Mouse (Mus musculus) forebrain, embryonic 10.5 days (tissue): ENCODE measurements around the gene Vps53. TPM values are rescaled to one million over a fixed set of nuclear protein-coding genes. Genes with fewer than 3 reads are reported as not detected.
A peak's percentile ranks its signal among the peaks of the same experiment; 100 is the strongest.
"Not testable (repeated sequence)": the region's sequence is repeated elsewhere in the genome, so short reads cannot be mapped to it uniquely, and the experiment has no call there.

Source experiments
- DNase-seq: peaks from one replicate; pipeline ENCODE4 v3.0.0-alpha.2; 2017; ENCODE audit warnings: low spot score; ENCODE audit errors: extremely low spot score
- H3K27ac ChIP-seq: fragments of 300-500 bp; sonication (generic); 2 replicates; pipeline ENCODE4 v1.5.1; 2016; ENCODE audit warnings: mild to moderate bottlenecking
- H3K27me3 ChIP-seq: fragments of 300-500 bp; sonication (generic); 2 replicates; pipeline ENCODE4 v1.6.1; 2016; ENCODE audit warnings: mild to moderate bottlenecking; ENCODE audit not compliant: poor library complexity, severe bottlenecking
- H3K36me3 ChIP-seq: fragments of 300-500 bp; sonication (generic); replicated peaks from 2 replicates; pipeline ENCODE4 v1.6.1; 2016; ENCODE audit warnings: mild to moderate bottlenecking, moderate library complexity
- H3K4me1 ChIP-seq: fragments of 300-500 bp; sonication (generic); 2 replicates; pipeline ENCODE4 v1.6.1; 2016
- H3K4me3 ChIP-seq: fragments of 300-500 bp; sonication (generic); 2 replicates; pipeline ENCODE4 v1.5.1; 2016; ENCODE audit warnings: mild to moderate bottlenecking, moderate library complexity
- H3K9me3 ChIP-seq: fragments of 300-500 bp; sonication (generic); 2 replicates; pipeline ENCODE4 v1.6.1; 2016; ENCODE audit warnings: mild to moderate bottlenecking, moderate library complexity
- WGBS: fragments of 180-500 bp; shearing (Covaris S2); methylation state at CpG from one replicate; pipeline ENCODE4 v1.1.7; 2016; 5-methylcytosine and 5-hydroxymethylcytosine counted together
- polyA plus RNA-seq: library from polyadenylated mRNA; unstranded; fragments of >200 nt; fragmentation: Nextera tagmentation; extraction: Ambion mirVana; gene quantifications from 2 replicates; pipeline ENCODE4 v1.2.1, GENCODE M21; 2016

Gene Vps53
- polyA plus RNA-seq: 37.0 and 38.6 TPM in 2 replicates

DNA sequence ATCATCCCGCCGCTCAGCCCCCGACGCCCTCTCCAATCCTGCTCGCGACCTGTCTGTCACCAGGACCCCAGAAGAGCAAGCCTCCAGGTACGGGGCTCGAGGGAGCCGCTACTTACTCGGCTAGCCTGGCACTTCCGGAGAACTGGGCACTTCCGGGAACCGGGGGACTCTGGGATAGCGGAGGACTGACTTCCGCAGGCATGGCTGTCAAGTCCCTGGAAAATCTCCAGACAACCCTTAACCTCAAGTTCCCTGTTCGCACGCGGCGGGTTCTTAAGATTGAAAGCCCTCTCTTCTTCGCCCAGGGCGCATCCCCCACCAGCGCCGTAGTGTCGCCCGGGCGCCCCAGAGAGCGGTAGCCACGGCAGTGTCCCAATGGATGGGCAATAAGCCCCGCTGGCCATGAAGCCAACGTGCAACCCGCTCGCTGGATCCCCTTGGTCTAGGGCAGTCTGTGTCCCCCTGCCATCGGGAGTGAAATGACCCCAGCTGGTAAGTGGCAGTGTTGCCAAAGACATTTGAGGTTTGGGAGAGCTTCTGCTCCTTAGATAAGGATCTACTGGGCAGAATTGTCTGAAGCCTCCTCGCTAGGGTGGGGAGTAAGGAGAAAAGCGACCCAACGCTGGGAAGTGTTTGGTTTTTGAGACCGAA lies at the start of gene Vps53, which contains the start of gene Fam57a:
Gene Vps53 (minus strand): TSS at position 153 of the 651 bp plus-strand sequence.
Gene Fam57a (plus strand): TSS at position 177 of the 651 bp plus-strand sequence.
- Histone ChIP-seq H3K27ac (peak within 1 kb of the TSS; percentile 82), H3K27me3 (no peaks in the 10 kb centered on the region), H3K4me1 (peaks cover 15% of the 10 kb centered on the region), H3K36me3 (peaks cover 4% of the 10 kb centered on the region; the same call in 1 of the 2 replicates), H3K4me3 (peak within 1 kb of the TSS; percentile 85), H3K9me3 (no peaks in the 10 kb centered on the region)
- peak; percentile 85 for DNase-seq
- under 1% methylated on average over 37 of the region's 37 CpGs for WGBS

DNA sequence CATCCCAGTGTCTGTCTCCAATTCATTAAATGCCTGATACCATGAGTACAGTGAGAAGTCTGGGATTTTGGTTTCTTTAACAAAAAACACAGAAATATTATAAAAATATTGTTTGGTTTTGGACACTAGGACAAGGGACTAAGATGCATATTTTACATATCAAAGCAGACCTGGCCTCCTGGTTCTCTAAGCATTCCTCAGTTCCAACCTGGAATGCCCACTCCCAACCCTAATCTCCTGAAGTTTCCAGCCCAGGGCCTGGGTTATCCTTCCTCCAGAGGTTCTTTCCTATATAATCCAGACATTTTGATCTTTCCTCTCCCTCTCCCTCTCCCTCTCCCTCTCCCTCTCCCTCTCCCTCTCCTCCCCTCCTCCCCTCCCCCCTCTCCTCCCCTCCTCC lies 45.6 kb upstream of the Vps53 start:
- DNase-seq: no peak
- no peak overlapping the region for H3K4me3 ChIP-seq
- no peak overlapping the region for H3K27ac ChIP-seq
- H3K27me3 ChIP-seq: no peaks in the 10 kb centered on the region
- H3K36me3 ChIP-seq: peaks cover 77% of the 10 kb centered on the region
- no peaks in the 10 kb centered on the region for H3K4me1 ChIP-seq
- H3K9me3 ChIP-seq: no peaks in the 10 kb centered on the region

DNA sequence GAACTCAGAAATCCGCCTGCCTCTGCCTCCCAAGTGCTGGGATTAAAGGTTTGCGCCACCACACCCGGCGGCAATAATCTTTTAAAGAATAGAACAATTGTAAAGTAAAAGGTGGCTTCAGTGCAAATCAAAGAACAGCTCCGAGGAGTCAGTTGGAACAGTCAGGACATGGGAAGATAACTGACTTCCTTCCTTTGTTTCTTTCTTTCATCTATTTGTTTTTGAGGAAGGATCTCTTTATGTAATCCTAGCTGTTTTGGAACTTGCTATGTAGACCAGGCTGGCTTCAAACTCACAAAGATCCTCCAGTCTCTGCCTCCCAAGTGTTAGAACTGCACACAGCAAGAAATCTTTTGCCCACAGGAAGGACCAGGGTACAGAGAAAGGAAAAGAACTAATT lies 45.2 kb upstream of the Vps53 start:
- Histone ChIP-seq H3K27me3 (no peaks in the 10 kb centered on the region), H3K9me3 (no peaks in the 10 kb centered on the region), H3K27ac (no peak overlapping the region), H3K36me3 (peaks cover 79% of the 10 kb centered on the region), H3K4me1 (no peaks in the 10 kb centered on the region), H3K4me3 (no peak overlapping the region)
- 90% methylated on average over 5 of the region's 5 CpGs for WGBS
- DNase-seq: no peak

DNA sequence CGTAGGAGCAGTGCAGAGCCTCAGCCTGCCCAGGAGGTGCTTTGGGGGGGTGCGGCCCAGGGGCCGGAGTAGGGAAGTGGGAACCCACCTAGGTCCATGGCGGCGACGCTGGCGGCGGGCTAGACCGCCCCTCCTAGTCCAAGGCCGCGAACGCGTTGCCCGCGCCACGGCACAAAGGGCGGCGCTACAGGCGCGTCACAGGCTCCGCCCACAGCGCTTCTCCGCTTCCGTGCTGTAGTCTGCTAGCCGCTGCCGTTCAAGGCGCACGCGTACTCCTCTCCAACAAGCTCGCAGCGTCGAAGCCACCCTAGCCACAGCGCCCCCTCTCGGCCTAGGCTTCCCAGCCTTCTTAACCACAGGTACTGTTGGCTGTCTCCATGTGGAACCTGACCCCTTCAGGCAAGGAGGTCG lies 37.9 kb upstream of the Vps53 start, which contains the start of the genes Dbil5 and Gemin4:
Gene Dbil5 (plus strand): TSS at position 219 of the 411 bp plus-strand sequence.
Gene Gemin4 (minus strand): TSS at position 275 of the 411 bp plus-strand sequence.
- Histone ChIP-seq H3K36me3 (peaks cover 71% of the 10 kb centered on the region), H3K4me3 (peak within 1 kb of the TSS; percentile 91), H3K27me3 (no peaks in the 10 kb centered on the region), H3K27ac (peak within 1 kb of the TSS; percentile 99), H3K4me1 (peaks cover 32% of the 10 kb centered on the region), H3K9me3 (no peaks in the 10 kb centered on the region)
- WGBS: under 1% methylated on average over 35 of the region's 35 CpGs
- peak; percentile 97 for DNase-seq

GRCm38 (mm10) chr11:76216681-76217389 lies 37.4 kb upstream of the Vps53 start:
- Histone ChIP-seq H3K4me1 (peaks cover 32% of the 10 kb centered on the region), H3K27ac (peak overlapping the region; percentile 99), H3K9me3 (no peaks in the 10 kb centered on the region), H3K4me3 (peak overlapping the region; percentile 91), H3K27me3 (no peaks in the 10 kb centered on the region), H3K36me3 (peaks cover 71% of the 10 kb centered on the region)
- WGBS: 6% methylated on average over 33 of the region's 33 CpGs
- DNase-seq: peak; percentile 52

DNA sequence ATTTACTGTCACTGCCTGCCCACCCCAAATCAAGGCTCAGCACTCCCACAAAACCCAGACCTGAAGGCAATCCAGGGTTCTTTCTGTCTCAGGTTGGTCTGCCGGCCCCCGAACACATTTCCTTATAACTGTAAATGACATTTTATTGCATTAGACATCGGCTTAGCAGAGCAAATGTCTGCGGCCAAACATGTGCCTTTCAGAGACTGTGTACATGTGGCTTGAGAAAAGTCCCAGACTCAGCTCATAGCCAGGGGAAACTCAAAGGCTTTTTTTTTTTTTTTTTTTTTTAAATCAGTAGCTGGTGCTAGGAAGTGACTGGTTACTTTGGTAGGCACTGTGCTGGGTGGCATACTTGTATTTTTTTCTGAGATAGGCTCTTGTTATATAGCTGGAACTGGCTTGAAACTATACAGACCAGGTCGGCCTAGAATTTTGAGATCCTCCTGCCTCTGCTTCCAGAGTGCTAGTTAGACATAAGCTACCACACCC lies 36.6 kb upstream of the Vps53 start:
- no peak for DNase-seq
- Histone ChIP-seq H3K36me3 (peaks cover 71% of the 10 kb centered on the region), H3K9me3 (no peaks in the 10 kb centered on the region), H3K4me3 (peak overlapping the region; percentile 91), H3K27me3 (no peaks in the 10 kb centered on the region), H3K4me1 (peaks cover 32% of the 10 kb centered on the region), H3K27ac (peak overlapping the region; percentile 99)
- WGBS: 96% methylated on average over 5 of the region's 5 CpGs

DNA sequence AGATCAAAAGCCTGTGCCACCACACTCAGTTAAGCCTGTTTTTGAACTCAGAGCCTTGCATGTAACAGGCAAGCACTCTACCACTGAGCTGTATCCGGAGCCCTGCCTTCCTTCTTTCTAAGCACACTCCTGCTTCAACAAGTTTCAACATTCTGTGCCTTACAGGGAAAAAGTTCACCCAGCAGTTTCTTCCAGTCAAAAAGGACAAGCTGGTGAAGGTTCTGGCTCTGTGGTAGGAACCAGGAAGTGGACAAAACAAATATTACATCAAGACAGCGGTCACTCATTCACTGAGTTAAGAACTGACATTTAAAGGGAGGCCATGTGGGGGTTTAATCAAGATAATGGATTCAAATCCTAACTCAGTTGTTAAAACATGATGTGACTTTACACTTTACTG lies 35.6 kb upstream of the Vps53 start:
- WGBS: 96% methylated on average over 2 of the region's 2 CpGs
- no peak for DNase-seq
- peaks cover 73% of the 10 kb centered on the region for H3K36me3 ChIP-seq
- no peak overlapping the region for H3K4me3 ChIP-seq
- H3K9me3 ChIP-seq: no peaks in the 10 kb centered on the region
- H3K4me1 ChIP-seq: peaks cover 32% of the 10 kb centered on the region
- no peak overlapping the region for H3K27ac ChIP-seq
- H3K27me3 ChIP-seq: no peaks in the 10 kb centered on the region

DNA sequence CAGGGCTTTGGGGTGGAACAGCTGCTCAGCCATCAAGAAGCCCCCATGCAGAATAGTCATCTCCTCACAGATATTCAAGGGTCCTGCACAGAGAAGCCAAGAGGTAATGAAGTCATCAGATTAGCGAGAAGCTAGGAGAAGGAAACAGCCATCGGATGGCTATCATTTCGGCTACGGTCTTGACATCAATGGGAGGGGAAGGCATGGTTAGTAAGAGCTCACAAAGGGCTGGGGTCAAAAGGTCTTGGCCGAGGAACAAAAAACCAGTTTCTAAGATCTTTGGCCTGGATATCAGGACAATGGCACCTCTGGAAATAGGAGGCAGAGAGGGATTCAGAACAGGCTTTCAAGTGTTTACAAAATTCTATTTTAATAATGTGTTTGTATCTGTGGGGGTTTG lies 34.4 kb upstream of the Vps53 start:
- no peak for DNase-seq
- WGBS: 48% methylated on average over 5 of the region's 5 CpGs
- H3K27ac ChIP-seq: no peak overlapping the region
- peaks cover 32% of the 10 kb centered on the region for H3K4me1 ChIP-seq
- H3K9me3 ChIP-seq: no peaks in the 10 kb centered on the region
- H3K36me3 ChIP-seq: peaks cover 74% of the 10 kb centered on the region
- H3K27me3 ChIP-seq: no peaks in the 10 kb centered on the region
- H3K4me3 ChIP-seq: no peak overlapping the region

- WGBS: 96% methylated on average over 5 of the region's 6 CpGs
- not testable (repeated sequence) for H3K27me3 ChIP-seq, DNase-seq, H3K27ac ChIP-seq, H3K9me3 ChIP-seq, H3K4me3 ChIP-seq
- H3K4me1 ChIP-seq: peaks cover 19% of the 10 kb centered on the region
- peaks cover 95% of the 10 kb centered on the region for H3K36me3 ChIP-seq
These were observed 32.1 kb upstream of the Vps53 start for GRCm38 (mm10) chr11:76211595-76211994.

GRCm38 (mm10) chr11:76210228-76210985 lies 31.0 kb upstream of the Vps53 start:
- H3K9me3 ChIP-seq: no peaks in the 10 kb centered on the region
- peaks cover 100% of the 10 kb centered on the region for H3K36me3 ChIP-seq
- H3K27me3 ChIP-seq: no peaks in the 10 kb centered on the region
- H3K4me1 ChIP-seq: peaks cover 8% of the 10 kb centered on the region
- WGBS: 95% methylated on average over 13 of the region's 13 CpGs
- DNase-seq: no peak
- no peak overlapping the region for H3K27ac ChIP-seq
- H3K4me3 ChIP-seq: no peak overlapping the region

DNA sequence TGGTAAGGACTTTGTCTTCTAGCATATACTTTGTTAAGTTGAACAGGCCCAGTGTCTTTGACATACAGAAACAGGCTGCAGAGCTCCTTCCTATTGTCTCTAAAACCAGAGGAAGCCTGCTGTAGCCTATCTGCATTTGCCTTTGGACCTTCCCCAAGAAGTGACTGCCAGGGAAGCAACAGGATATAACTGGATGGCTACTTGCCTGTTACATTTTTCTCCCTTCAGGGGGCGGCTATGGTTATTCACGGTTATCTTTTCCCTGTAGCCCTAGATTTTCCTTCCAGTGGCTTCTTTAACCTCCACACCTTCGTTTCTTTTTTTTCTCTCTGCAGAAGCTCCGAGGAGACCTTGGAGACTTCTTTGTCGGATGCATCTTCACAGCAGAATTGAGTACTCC lies 27.3 kb upstream of the Vps53 start:
- H3K27me3 ChIP-seq: peaks cover 7% of the 10 kb centered on the region; the same call in 1 of the 2 replicates
- no peak overlapping the region for H3K4me3 ChIP-seq
- H3K9me3 ChIP-seq: no peaks in the 10 kb centered on the region
- DNase-seq: no peak
- peaks cover 18% of the 10 kb centered on the region for H3K4me1 ChIP-seq
- no peak overlapping the region for H3K27ac ChIP-seq
- 88% methylated on average over 5 of the region's 5 CpGs for WGBS
- peaks cover 70% of the 10 kb centered on the region for H3K36me3 ChIP-seq
